Mouse (Mus musculus): ENCODE results near the gene Tenm4.
A peak's percentile ranks its signal among the peaks of the same experiment; 100 is the strongest.

Tenm4 gene

DNA sequence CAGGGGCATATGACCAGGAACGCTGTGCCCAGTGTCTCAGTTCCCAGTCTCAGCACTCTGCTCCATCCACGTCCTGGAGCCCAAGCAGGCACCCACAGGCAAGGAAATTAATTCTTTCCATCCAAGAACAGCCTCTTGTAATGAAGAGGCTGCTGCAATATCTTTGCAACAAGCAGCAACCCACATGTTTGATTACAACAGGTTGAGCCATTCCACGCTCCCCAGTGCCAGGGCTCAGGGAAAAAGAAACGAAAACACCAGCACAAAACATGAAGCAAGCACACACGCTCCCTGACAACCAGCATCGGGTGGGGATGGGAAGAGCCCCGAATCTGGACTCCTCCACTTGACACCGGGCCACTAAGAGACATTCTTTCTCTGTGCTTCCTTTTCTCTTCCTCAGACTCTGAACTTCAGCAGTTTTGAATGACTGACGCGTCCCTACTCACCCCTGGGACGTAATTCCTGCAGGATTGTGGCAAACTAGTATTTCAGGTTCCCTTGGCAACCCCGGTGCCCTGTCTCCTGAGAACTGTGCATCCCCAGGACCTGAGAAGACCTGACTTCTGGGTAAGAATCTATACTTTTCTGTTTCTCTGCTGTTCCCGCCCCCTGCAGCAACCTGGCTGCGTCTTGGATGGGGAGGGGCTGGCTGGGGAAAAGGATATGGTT lies at the start of gene Tenm4:
Tenm4 (plus strand) TSS at position 323 of the 672 bp plus-strand sequence.
- no peak for DNase-seq

DNA sequence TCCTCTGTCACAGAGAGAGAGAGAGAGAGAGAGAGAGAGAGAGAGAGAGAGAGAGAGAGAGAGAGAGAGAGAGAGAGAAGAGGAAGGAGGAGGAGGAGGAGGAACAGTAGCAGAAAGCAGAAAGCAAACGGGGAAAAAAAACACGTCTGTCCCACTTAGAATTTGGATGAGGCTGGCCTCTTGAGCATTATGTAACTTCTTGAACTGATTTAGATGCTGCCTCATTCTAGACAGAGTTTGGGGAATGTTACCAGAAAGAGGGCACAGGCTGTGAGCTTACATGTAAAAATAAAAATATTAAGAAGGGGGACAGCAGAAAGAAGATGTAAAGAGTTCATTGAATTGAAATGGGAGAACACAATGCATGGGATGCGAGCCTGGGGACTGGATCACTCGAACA lies 40.3 kb upstream of the Tenm4 start:
- DNase-seq, result no peak

DNA sequence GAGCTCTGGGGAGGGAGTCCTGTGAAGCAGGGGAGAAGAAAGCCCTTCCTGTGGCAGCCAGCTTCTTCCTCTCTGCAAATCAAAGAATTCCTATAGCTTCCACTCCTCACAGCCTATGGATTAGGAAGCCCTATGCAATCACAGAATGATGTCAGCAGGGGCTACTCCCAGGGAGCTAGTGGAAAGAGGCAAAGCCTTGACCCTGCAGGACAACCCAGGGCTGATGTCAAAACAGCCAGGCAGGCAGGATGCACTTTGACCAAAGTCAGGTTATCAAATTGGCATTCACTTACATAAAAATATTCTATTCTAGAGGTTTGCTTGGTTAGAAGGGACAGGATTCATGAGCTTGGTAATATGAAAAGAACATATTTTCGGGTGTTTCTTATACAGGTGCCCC lies 39.9 kb upstream of the Tenm4 start:
- DNase-seq, result no peak

DNA sequence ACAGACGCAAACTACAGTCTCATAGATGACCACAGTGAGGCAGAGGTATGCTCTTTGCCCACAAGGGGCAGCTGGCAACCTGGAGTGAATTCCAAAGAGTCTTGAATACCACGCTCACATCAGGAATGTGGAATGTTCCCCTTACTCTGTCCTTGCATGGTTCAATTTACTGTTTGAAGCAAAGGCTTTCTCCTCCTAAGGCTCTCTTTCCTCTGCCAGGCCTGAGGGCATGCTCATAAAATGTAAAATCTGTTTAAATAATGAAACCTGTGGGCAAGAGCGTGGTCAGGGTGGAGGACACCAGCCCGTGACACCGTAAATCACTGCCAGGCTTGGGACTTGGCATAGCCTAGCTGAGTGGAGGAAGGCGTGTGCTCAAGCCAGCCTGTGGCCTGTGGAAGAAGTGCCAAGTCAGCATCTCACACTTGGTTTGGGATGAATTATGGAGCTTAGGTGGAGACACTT lies 34.5 kb upstream of the Tenm4 start:
- no peak for DNase-seq

DNA sequence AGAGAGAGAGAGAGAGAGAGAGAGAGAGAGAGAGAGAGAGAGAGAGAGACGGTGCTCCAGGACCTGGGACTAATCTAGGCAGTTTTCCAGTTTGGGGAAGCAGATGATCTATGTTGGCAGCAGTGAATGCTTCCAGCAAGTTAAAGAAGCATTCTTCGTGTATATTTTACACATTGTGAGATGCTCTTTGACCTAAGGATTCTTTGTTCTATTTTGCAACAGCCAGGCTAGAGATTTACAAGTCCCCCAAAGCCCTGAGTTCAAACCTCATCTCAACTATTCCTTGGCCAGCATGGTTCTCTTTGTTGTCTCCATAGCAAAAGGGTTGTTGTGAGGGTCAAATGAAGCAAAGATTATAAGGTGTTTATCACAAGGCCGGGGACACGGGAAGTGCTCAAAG lies 29.2 kb upstream of the Tenm4 start:
- DNase-seq, result no peak

DNA sequence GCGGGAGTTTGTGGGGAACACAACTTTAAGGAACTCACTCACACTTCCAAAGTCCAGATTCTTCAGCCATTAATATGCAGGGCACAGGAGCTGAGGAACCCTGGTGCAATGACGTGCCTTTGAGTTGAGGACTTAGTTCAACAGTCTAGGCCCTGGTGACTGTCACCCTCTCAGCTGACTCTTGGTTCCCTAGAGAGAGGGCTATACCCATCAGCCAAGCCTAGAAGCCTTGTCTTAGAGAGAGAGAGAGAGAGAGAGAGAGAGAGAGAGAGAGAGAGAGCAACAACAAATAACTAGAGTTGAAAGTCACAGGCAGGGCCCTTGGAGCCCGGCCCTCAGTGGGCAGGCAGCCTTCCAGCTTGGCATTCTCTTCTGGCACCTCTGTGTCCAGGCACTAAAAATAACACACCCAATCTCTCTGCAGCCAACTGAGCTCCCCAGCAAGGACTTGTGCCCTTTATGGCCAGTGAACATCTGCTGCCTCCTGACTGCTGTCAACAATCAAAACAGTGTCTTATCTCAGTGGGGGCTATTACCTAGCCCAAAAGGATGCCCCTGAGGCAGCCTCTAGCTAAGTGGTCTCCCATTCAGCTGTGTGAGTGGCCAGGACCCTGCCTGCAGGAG lies 28.0 kb upstream of the Tenm4 start:
- no peak for DNase-seq

DNA sequence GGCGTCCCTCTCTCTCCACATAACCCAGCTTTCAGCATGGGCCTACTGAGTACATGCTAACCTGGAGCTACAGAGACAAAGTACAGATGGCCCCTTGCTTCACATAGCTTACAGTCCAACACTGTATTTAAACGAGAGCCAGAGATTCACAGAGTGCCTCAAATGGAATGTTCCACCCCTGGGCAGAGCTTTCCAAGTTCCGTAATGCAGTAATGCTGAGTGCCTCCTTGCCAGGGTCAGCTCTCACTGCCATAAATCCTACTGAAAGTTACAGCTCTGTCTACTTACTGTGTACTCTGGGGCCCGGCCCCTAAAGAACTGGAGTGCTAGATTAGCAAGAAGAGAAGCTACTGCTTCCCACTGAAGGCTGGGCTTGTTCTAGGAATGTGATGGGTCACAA lies 23.6 kb upstream of the Tenm4 start:
- no peak for DNase-seq

DNA sequence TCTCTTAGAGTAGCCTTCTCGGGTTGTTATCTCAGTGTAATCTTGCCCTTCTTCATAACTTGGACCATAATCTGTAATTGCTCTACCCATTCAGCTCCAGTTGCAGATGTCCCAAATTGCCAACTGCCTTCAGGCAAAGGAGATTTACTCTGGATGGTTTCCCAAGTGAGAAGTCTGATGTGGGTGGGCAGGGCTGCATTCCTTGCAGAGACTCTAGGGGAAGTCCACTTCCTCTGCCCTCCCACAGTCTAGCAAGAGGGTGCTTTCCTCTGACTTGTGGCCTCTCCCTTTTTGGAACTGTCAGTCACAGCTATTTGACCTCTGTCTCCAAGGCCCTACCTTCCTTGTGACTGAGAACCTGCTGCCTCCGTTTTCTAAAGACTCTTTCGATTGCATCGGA lies 22.9 kb upstream of the Tenm4 start:
- no peak for DNase-seq

DNA sequence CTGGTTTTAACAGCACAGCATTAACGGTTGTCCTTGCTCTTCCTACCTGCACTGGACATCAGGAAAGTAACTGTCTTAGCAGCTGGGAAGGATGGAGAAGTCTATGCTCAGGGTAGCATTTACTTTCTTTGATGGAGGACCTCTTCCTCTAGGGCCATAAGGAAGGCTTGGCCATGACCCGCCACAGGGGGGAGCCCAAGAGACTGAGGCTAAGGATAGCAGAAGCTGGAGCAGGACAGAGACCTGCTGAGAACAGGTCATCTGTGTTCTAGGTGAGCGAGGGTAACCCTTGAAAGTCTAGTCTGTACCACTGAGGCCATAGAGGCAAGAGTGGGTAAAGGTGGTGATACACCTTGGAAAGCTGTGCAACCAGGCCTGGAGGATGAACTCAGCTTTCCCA lies 19.8 kb upstream of the Tenm4 start:
- DNase-seq, result peak; percentile 63

DNA sequence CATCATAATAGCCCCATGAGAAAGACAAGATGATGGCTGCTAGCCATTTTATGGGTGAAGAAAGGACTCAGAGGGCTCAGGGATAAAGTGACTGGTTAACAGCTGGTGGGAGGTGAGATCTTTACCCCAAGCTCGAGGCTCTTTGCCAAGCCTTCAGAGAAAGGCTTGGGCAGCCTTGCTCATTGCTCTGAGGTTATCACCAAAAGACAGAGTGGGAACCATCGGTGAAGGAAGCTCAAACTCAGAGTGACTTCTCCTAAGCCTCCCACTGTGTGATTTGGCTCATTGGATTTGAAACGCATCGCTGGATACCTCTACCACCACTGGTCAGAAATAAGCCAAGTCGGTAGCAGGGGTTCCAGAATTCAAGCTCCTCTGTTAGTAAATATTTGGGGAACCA lies 19.1 kb upstream of the Tenm4 start:
- no peak for DNase-seq

DNA sequence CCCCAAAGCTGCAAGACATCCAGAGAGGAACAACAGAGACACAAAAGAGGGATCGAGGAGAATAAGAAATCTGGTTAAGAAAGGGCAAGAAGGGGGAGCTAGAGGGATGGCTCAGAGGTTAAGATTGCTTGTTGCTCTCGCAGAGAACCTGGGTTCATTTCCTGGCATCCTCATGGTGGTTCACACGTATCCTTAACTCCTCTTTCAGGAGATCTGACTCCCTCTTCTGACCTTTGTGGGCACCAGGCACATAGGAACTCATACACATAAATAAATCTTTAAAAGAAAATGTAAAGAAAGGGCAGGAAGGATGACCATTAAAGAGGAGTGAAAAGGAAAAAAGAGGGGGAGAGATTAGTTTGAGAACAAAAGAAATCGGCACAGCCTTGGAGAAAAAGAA lies 18.6 kb upstream of the Tenm4 start:
- DNase-seq, result no peak

DNA sequence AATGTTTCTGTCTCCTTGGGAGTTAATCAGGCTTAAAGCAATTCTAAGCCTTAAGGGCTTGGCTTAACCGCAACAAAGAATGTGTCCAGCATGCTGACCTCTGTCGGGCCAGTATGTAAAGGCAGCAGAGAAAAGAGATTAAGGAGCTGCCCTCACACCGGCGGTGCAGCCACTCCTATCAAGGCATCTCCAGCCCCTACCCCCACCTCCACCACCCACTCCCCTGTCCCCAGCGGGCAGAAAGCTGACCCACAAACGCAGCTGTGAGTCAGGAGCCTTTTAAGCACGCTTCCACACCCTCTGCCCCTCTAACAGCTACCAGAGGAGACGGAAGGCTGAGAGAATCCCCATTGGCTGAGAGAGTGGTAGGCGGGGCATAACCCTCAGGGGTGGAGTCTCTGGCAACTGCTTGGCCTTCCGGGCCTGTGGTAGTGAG lies 18.1 kb upstream of the Tenm4 start:
- DNase-seq, result peak; percentile 52

DNA sequence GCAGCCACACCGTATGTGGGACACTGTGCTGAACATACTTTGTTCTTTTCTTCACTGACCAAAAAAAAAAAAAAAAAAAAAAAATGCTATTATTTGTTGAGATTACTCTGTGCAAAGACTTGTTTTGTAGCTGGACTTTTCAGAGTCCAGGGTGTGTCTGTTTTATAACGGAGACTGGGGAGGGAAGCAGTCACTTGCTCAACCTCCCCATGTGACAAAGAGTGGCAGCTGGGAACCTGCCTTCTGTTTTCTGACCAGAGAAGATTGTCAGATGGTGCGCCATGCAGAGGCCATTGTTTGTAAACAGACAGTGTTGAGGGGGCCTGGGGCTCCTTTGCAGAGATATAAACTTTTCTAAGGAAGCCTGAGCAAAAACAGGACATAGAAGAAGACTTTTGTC lies 17.0 kb upstream of the Tenm4 start:
- DNase-seq, result no peak

DNA sequence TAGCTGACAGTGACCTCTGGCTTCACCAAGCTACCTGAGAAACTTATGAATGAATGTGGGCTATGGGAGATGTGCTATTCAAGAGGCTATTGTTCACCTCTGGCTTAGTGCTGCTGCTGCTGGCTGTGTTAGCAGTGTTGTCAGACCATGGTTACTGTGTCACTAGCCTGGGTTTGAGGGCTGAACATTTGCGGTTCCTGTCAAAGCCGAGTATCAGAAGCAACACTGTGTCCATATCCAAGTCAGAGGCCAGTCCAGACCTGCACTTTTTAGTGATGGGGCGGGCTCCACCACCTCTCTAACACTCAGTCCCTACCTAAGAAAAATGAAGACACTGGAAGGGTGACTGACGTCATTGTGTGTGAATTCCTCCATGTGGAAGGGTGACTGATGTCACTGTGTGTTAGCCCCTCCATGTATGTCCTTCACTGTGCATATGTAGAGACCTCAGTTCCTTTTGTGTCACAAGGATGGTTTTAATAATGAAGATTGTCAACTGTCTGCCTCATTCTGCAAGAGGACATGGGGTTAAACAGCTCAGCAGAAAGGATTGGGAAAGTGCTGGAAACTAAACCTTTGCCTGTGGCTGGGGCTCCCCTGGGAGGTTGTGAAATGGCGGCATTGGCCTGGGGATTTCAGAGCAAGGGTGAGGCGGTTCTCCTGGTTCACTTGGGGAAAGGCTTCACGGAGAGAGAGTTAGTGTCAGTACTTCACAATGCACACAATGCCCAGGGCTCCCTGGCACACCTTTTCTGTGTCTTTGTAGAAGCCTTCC lies 14.4 kb upstream of the Tenm4 start:
- DNase-seq, result no peak

DNA sequence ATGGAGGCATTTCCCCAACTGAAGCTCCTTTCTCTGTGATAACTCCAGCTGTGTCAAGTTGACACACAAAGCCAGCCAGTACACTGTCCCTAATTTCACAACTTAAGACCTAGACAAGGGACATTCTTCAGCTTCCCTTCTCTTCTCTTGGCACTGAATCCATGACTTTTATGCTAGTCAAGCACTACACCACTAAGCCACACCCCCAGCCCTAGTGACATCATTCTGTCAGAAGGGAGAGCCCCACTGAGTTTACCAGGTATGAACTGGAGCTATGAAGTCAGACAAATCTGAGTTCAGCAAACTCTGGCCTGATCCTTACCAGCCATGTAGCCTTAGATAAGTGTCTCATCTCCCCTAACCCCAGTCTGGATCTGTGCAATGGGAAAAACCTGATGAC lies 6.9 kb upstream of the Tenm4 start:
- DNase-seq, result no peak

DNA sequence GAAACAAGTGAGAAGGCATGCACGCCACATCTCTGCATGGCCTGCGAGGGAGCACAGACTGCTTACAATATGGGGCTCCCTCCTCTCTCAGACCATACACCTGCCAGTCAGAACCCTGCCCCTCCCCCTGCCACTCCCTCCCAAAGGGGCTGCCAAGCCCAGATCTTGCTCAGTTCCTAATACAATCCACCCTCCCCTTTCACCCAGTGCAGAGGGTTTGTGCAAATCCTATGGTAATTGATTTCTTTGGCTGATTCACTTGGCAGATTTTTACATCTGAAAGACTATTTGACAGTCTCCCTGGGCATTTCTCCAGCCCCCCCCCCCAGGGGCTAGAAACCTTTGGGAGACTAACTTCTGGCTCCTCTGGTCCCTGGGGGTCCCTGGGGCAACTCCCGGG lies 2.1 kb upstream of the Tenm4 start:
- no peak for DNase-seq

DNA sequence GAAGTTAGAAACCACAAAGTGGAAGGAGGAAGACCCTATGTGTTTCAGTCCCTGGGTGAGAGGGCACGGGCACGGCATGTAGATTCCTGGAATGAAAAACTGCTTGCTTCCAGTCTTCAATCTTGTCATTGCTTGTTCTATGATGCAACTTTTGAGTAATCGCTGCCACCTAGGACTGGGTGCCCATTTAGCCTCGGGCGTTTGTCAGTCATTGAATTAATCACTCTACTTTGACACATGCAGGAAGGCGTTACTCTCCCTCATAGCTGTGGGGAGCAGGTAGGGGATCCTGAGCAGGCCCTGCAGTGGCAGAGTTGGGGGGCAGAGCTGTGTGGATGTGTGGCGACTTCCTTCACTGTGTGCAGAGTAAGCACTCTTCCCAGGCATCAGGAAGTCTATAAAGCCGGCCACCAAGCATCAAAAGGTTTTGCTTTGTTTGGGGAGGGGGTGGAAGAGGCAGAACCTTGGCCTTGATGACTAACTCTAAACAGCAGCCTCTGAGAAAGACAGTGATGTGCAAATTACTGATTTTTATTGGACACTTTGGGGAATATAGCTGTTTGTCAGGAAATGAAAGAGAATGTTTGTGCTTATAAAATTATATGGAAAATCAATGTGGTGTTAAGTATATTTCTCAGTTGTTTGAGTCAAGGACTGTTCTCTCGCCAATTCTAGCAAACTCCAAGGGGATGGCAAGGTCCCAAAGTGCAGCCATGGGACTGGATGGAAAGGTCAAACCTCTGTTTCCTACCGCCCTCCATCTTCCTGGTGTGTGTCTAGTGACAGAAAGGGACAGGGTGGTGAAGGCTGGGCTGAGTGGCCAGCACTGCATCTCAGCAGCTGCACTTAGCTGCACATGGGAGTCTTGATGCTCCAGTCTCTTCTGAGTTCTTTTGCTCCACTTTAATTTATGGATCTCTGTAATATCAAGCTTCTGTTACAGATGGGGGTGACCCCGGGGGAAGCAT lies 834 bp downstream of the Tenm4 start:
- no peak for DNase-seq

DNA sequence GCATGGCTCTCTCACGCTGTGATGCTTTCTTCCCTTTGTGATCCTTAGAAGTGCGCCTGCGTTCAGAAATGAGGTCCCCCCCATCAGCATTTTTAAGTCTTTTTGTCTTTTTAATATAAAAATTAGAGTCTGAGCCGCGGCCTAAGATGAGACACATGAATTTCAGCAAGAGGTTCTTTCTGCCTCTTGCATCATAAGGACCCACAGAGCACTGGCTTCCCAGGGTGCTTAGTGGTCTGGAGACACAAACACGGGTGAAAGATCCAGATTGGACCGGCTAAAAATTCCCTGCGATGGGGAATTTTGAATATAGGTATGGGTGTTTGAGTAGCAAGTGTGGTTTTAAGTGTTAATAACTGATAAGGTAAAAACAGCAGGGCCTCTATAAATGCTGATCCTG lies 5.7 kb downstream of the Tenm4 start:
- DNase-seq, result no peak

DNA sequence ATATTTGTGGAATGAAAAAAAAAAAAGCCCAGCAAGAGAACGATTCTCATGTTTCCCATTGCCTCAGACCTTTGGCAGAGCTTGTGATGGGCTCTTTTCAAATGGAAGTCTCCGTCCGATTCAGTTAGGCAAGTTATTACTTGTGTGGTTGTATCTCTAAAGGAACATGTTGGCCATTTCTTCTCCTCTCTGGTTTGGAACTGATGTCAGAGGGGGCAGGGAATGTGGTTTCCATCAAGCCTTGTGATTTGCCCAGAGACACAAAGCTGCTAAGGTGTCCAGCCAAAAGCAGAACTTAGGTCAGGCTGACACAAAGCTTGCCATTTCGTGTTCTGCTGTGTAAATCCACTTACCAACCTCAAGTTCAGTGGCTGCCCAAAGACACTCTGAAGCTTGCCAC lies 10.7 kb downstream of the Tenm4 start:
- no peak for DNase-seq

DNA sequence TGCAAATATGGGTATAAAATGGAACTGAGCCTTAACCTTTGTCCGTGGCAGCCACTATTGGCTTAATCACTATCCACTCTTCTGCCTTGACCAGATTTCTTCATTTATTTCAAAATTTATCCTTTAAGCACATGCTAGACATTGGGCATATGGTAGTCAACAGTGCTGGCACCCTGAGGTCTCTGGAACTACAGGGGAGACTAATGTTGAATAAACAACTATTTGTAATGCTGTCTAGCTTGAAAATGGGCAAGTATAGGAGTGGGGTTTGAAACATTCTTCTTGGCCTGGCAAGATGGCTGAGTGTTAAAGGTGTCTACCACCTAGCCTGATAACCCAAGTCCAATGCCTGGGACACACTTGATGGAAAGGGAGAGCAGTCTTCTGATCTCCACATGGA lies 12.1 kb downstream of the Tenm4 start:
- DNase-seq, result no peak

DNA sequence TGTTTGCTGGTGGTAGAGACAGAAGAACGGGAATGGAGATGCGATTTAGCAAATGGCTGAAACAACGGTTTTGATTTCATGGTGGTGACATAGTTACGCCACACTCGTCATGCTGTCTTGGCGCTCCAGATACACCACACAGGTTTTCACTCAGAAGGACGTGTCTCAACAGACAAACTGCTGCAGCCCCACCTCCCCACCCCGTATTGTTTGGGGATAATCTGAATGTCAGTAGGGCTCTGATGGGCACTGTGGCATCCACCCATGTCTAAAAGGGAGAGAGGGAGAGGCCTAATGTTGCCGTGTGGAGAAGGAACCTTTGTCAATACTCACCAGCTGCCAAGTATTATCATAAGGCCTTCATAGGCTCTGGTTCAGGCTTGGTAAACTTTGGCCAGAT lies 14.4 kb downstream of the Tenm4 start:
- no peak for DNase-seq

DNA sequence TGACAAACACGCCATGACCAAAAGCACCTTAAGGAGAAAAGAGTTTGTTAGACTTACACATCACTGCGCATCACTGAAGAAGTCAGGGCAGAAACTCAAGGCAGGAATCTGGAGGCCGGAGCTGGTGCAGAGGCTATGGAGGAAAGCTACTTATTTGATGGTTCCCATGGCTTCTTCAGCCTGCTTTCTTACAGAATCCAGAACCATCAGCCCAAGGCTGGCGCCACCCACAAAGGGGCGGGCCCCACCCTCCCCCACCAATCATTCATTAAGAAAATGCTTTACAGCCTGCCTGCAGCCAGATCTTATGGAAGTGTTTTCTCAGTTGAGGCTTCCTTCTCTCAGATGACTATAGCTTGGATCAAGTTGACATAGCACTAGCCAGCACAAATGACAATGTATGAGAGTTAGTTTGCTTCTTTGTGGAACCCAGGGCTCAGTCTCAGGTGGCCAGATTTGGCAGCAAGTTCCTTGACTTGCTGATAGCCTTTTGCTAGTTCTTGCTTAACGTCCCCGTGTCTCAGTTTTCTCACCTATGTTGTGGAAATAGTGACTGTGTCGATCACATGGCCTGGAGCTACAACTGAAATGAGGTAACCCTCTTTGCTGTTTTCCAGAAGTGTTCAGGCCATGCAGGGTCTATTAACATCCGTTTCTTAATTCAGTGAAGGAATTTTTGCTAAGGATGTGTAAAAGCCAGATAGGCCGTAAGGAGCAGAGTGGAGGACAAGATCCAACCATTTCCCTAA lies 32.9 kb downstream of the Tenm4 start:
- DNase-seq, result no peak

Measured in thymus, postnatal 14 days (tissue).